Mouse (Mus musculus): ENCODE measurements around the gene Epha4.
A peak's percentile ranks its signal among the peaks of the same experiment; 100 is the strongest.

Epha4 gene

DNA sequence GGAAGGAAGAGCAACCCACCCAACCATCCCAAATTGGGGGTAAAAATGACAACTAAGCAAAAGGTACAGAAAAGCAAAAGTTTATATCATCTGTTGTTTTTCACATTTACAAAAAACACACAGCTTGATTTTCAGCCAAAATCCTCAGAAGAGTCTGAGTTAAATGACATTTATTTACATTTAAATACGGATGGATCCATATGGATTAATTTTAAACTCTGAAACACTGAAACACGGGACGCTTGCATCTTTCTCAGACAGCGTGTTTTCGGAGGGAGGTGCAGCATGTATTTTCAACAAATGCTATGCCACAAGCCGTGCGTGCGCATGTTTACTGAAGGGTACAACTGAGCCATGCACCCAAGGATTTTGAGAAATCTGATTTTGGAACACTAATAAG lies 105.4 kb downstream of the Epha4 start:
- DNase-seq (ENCODE audit: low read depth, low spot score) = no peak

DNA sequence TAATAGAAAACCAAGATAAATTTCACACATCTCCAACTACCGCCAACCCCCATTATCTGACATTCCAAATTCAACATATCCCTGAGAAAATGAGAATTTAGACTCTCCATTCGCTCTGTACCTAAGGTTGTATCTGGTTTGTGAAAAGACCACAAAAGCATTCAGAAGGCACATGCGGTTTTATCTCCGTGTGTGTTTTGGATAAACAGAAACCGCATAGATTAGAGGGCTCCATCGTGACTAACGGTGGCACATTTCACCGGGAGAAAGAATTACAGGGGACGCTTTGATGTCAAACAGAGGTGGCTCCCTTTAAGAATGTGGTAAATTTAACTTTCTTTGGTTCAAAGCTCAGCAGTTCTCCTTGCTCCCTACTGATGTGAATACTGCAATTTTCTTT lies 107.5 kb downstream of the Epha4 start:
- DNase-seq (ENCODE audit: low read depth, low spot score) = no peak

DNA sequence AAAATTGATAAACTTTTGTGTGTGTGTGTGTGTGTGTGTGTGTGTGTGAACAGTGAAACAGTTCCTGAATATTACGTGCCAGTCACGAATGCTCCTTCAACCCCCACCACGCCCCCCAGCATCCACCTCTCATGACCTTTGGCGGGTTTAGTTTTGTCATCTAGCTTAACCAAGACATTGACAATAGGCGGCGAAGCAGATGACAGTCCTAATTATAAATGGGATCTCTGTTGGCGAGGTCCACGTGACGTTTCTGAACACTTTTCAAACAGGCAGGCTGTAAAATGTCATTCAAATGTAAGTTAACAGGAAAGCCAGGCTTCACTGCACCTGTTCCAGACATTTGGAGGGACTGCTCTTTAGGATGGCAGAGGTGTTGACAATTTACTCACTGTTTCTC lies 108.3 kb downstream of the Epha4 start:
- no peak for DNase-seq (ENCODE audit: low read depth, low spot score)

DNA sequence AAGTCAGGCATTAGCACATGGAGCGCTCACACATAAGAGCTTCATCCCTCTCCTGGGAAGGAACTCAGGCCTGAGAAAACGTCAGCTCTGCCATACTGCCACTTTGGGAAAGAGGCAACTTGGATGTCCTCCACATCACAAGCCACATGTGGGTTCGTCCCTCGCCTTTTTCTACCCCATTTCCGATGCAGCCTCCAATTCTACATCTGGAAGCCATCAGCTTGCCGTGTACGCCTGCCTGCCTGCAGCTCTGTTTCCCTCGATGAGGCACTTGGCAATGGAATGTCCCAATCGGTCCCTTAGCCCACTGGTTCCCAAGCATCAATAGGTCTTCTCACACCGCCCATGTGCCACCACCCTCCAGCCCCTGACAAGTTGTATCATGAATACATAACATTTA lies 110.4 kb downstream of the Epha4 start:
- no peak for DNase-seq (ENCODE audit: low read depth, low spot score)

DNA sequence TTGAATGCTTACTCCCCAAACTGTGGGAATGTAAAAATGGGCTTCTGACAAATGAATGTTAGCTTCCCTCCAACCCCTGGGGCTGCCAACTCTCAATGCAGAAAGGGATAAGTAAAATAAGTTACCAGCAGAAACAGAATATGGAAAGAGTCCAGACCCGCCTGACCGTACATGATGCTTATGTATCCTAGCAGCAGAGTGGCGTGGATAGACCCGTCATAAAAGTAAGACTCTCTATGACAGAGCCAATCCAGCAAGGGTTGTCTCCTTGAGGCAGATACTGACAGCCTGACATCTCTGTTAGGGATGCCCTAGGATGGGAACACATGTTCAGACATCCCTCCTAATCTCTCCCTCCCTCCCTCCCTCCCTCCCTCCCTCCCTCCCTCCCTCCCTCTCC lies 111.9 kb downstream of the Epha4 start:
- no peak for DNase-seq (ENCODE audit: low read depth, low spot score)

DNA sequence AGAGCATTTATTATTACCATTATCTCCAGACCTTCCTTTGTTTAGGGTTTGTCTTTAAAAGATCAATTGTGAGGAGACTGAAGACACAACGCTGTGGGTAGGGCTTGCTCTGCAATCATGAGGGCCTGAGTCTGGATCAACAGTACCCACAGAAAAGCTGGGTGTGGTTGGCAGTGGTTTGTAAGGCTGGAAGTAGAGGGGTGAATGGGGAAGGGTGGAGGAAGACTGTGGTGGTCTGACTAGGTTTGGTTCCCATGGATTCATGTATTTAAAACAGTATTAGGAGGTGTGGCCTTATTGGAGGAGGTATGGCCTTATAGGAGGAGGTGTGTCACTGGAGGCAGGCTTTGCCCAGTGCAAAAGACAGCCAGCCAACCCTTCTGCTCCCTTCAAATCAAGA lies 113.4 kb downstream of the Epha4 start:
- no peak for DNase-seq (ENCODE audit: low read depth, low spot score)

DNA sequence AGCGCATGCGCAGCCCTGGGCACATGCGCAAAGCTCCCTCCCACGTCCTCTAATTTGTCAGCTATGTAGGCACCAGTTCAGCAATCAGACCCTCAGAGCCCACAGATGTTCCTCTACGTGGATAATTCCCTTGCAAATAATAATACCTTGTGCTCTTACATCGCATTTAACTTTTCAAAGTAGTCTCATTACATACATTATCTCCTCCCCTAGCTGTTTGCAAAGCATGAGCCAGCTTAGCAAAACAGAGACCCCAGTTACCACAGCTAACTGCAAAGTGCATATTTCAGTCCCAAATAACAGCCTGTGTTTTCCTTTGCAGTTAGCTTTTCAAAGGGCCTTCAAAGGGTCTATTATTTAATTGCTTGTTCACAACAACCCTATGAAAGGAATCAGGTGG lies 123.3 kb downstream of the Epha4 start:
- DNase-seq (ENCODE audit: low read depth, low spot score) = peak; percentile 74

DNA sequence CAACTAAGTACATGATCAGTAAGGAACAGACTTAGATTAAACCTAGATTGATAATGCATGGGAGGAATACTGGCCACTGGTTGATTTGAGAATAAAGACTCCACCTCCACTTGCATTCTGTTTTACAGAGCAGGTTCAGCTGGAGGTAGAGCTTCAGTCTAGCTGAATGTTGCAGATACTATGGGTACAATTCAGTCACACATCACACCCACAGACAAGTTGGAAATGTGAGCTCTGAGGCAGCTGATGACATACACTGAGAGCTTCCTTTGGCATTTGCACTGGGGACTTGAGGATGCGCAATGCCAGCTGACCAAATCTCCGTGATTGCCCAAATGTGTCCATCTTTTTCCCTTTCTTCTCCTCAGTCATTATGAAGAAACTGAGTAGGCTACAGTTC lies 125.8 kb downstream of the Epha4 start:
- DNase-seq (ENCODE audit: low read depth, low spot score) = peak; percentile 59

DNA sequence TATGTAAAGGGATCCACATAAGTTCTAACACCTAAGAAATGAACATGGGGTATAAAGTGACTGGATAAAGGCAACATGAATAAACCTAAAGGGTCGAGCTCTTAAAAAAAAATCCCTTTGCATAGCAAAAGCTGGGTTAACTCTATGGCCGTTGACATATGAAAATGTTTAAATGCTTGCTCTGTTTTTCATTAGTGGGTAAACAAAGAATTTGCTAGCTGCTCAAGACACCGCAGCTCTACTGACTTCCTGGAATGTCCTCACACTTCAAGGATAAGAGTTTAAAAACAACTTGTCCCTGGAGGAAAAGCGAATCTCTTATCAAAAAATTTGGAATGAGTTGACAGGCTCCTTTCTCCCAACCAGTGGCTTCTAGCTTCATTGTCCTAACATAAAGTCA lies 126.3 kb downstream of the Epha4 start:
- DNase-seq (ENCODE audit: low read depth, low spot score) = no peak

DNA sequence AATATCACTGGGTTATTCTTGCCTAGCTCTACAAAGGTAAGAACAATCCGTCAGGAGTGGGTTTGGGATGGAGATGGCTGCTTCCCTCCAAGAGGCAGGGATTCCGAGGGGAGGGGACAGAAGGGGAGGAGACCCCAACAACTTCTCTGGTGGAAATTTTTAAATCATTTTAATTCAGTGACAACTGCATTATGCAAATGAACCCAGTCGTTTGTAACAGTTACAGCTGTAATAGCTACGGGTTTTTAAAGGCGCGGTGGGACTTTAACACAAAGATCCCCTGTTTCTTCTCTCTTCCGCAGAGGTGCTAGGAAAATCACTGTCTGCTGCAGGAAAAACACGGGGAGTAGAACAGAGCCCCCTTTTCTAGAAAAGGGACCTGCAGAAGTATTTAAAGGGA lies 129.3 kb downstream of the Epha4 start:
- DNase-seq (ENCODE audit: low read depth, low spot score) = no peak

DNA sequence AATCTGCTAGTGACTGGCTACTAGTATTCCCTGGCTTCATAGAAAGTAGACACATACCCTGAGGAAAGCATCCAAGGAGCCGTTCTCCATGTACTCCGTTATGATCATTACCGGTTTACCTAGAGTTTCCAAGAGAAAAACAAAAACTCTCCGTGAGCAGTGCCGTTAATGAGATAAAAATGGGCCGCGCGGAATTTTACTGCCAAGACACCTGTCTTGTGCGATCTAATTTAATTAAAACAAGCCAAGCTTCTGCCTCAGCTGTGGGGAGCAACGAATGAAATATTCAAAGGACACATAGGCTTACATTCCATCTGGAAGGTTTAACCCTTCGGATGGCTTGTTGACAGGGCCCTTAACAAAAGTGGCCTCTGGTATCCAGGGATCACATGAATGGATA lies 131.4 kb downstream of the Epha4 start:
- no peak for DNase-seq (ENCODE audit: low read depth, low spot score)

DNA sequence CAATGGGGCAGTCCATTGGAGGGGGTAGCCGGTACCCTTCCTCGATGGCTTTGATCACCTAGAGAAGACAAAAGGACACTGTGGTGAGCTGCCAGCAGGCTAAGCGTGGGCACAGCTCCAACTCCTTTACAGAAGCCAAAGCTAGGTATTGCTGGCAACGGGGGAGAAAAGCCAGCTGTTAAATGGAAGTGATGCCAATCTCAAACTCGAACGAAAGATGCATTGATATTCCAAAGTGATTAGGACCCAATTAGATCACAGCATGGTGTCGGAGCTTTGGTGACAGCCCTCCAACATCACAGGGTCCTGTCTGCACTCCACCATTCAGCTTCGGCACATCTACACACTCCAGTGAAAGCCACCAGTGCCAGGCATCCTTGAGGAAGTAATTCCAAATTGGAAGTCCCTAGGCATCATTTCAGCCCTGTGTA lies 137.3 kb downstream of the Epha4 start:
- DNase-seq (ENCODE audit: low read depth, low spot score) = peak; percentile 27

DNA sequence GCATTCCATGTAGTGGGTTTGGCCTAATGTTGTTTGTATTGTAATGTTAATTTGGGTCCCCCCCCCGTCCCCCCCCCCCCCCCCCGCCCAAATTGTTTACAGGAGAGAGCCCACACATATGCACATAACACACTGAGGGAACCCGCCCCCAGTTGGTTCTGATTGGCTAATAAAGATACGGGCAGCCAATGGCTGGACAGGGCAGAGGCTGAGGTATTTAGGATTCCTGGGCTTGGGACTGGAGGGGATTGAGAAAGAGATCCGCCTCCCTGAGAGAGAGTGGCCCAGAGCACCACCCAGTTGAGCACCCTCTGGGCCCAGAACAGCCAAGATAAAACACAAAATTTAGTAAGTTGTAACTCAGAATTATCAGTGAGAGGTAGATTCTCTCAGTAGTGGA lies 140.8 kb downstream of the Epha4 start:
- no peak for DNase-seq (ENCODE audit: low read depth, low spot score)

DNA sequence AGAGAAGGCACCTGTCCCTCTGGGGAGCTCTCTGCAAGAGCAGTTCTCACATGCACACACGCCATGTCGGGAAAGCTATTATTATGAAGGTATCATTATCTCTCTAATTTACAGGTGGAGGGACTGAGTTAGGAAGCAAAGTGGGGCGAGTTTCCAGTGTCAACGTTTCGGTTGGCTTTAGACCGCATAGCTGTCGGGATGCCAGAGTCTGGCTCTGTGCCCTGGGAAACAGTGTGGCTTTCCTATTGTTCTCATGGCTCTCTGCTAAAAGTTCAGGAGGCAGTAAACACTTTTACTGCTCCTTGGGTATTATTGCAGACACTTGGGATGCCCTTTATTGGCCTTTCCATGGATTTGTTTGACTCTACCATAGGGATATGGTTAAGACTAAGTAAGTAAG lies 144.0 kb downstream of the Epha4 start:
- no peak for DNase-seq (ENCODE audit: low read depth, low spot score)

DNA sequence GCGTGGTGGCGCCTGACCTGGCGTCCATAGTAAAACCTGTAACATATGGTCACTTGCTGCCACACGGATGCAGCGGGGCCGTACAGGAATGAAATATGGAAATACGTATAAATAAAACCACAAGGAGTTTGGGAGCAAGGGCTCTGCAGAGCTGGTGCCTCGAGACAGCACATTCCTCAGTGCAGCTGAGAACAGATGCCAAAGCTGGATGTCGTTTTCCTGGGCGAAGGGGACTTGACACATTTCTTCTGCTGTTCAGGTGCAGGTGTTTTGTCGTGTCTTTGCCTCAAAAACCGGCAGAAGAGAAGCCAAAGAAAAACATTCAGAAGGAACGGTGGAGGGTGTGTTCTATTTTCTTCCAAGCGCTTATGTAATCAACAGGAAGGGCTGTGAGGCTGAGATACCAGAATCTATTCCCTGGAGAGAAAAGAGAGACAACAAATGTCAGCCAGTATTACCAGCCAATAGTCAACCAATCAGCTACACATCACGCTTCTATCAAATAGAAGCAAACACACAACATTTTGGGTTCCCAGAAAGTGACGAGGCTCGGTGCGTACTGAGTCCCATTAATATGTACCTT lies 145.5 kb downstream of the Epha4 start:
- peak; percentile 50 for DNase-seq (ENCODE audit: low read depth, low spot score)

DNA sequence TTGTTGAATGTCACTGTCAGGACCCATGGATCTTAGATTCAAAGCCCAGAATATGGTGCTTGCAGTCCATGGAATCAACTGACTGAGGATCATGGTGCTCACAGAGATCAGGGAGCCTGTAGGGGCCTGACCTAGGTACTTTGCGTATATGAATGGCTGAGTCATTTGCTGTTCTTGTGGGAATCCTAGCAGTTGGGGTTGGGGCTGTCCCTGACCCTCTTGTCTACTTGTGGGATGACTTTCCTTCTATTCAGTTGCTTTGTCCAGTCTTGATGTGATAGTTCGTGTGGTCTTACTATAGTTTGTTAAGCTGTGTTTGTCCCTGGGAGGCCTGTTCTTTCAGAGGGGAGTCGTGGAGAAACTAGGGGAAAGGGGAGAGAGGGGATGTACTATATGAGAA lies 149.0 kb downstream of the Epha4 start:
- no peak for DNase-seq (ENCODE audit: low read depth, low spot score)

DNA sequence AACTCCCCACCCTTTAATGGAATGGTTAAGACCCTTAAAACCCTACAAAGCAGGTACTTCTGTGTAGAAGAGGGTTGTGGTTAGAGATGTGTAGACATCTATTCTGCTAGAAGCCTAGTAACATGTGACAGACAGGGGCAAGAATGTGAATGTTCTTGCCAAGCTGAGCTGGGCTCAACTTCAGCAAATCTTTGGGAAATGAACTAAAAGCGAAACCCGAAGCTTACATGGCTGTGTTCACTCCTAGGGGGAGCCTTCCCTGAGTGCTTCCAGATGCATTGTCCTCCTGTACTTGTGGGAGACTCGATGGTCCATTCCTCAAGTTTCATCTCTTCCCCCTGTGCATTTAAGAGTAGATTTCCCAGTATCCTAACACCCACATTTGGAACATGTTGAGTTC lies 150.3 kb downstream of the Epha4 start:
- DNase-seq (ENCODE audit: low read depth, low spot score) = no peak

DNA sequence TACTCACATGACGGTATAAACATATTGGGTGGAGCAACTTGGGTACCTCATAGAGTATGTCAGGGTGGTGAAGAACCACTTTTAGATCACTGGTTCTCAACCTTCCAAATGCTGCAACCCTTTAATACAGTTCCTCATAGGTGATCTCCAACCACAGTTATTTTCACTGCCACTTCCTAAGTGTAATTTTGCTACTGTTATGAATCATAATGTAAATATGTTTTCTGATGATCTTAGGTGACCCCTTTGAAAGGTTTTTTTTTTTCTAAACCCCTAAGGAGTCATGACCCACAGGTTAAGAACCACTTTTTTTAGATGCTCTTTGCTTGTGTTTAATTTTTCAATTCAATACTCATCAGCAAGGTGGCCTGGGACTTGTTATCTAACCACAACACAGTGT lies 151.0 kb downstream of the Epha4 start:
- no peak for DNase-seq (ENCODE audit: low read depth, low spot score)

DNA sequence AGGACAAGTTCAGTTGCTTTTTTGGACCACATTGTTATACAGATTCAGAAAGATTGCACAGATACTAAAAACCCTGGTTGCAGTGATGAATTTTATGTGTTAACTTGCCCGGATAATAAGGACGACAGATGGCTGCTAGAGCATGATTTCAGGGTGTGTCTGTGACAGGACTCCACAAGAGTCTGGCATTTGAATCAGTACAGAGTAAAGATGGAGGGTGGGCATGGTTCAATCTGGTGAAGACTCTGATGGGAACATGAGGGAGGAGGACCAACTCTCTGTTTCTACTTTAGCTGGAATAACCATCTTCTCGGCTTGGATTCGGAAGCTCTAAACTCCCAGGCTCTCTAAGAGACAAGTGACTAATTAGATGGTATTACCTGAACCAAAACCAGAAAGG lies 168.4 kb downstream of the Epha4 start:
- DNase-seq (ENCODE audit: low read depth, low spot score) = peak; percentile 66

DNA sequence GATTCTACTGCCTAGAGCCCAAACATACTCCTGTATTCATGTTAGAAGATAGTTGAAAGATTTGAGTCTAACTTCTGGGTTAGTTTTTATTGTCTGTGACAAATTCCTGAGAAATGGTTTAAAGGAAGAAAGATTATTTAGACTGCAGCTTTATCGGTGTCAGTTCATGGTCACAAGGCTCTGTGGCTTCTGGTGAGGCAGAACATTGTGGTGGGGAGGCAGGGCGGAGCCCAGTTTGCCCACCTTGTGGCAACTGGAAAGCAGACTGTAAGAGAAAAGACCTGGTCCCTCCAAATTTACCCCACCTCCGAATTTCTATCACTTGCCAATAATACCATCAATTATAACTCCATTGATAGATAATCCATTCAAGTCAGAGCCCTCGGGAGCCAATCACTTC lies 171.1 kb downstream of the Epha4 start:
- no peak for DNase-seq (ENCODE audit: low read depth, low spot score)

DNA sequence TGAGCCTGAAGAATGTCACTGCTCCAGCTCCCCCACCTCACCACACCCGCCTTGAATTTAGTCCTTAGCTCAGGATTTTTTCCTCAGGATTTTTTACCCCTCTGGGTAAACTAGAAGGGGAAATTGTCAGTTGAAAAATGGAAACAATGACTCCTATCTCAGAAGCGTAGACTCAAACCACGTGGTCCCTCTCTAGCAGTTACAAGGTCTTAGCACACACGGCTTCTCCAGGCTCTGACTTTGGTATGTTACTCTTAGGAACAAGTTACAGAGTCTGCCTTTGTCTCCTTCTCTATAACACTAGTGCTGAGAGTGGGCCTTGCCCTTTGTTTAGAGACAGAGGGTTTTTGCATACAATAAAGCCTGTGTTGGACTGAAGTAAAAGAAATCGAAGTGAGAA lies 175.2 kb downstream of the Epha4 start:
- no peak for DNase-seq (ENCODE audit: low read depth, low spot score)

DNA sequence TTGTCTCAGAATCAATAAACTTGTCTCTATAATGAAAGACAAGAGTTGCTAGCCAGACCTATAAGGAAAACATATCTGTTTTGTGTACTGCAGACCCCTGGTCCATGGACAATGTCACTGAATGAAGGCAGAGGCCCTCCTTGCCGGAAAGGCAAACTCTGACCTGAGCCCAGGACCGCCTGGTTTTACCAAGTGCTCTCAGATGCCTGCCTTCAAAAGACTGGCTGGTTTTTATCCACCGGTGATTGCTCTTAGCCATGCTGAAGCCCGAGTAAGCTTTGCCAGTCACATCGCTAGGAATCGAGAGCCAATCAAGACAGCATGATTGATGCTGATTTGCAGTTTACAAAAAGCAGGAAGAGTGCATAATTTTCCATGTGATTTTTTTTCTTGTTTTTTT lies 176.5 kb downstream of the Epha4 start:
- no peak for DNase-seq (ENCODE audit: low read depth, low spot score)

DNA sequence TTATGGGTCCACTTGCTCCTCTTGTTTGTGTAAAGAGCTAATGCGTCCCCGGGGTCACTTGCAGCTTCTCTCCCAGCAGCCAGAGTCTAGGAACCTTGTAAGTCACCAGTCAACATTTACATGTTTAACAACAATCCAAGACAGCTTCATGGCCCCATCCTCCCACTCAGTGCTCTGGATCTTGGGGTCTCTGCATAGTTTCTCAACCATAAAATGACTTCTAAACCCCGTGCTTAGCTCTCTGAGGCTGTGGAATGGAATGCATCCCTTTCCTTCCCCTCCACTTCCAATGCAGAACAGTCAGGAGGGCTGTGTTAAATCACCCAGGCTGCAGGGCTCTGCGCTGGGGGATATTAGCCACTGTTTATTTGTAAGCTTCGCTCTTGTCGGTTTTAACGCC lies 178.0 kb downstream of the Epha4 start:
- no peak for DNase-seq (ENCODE audit: low read depth, low spot score)

DNA sequence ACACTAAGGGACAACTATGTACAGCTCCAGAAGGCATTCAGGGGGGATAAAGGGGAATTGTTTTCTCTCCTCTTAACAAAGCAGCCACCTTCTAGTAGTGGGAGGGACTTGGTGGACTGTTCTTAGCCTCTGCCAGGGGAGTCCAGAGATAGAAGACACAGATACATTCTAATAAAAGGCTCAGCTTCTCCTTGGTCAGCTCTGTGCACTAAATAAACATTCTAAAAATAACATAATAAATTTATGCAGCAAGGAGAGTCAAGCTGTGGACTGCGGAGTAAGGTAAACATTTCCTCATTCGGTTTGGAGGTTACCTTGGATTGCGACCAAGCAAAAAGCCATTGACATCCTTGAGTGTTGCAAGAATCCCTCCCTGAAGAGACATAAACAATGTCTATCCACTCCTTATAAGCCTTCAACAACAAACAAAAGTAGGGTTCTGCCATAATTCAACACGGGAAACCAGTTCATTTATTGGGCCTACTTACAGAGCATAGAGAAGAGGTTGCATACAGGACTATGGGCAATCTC lies 196.2 kb downstream of the Epha4 start:
- no peak for DNase-seq (ENCODE audit: low read depth, low spot score)

Data from brain, adult 2 months (tissue).